Mouse (Mus musculus): ENCODE results near the gene Slc22a17.
"Not testable (repeated sequence)": the region's sequence is repeated elsewhere in the genome, so short reads cannot be mapped to it uniquely, and the experiment has no call there.

The Slc22a17 gene

DNA sequence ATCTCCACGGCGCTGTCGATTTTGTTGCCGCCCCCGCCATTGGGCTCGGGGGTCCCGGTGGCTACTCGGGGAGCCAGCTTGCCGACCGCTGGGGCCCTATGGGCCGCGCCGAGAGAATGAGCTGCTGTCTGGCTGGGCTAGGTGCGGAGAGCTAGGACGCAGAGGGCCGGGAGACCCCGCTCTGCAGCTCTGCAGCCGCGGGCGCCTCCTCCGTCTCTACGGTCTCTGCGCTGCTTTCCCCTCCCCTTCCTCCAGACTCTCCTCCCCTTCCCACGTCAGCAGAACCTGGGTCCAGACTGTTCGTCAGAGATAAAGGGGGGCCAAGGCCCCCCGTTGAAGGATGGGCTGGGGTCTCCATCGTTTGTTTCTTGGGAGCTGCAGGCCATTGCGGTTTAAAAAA, at the start of gene Slc22a17:
Slc22a17 (minus strand) TSS at position 247 of the 400 bp plus-strand sequence.
- CTCF ChIA-PET, result interaction anchor here in 2 of 4 experiments (1.1 to 1.5 kb wide), 2 partner anchors 13 to 27 kb away, joined by 3 to 4 read pairs; partner anchors contain the start of gene Efs (in 1 of the 2)
- POLR2A ChIA-PET, result interaction anchor here (0.6 to 2.9 kb wide), 25 partner anchors 8 to 808 kb away, joined by 3 to 29 read pairs (median 4); partner anchors contain the start of genes Efs (in 3 of the 4), Bcl2l2 (in 1 of the 4), Gm20521 (in 1 of the 4) and Ngdn (in 1 of the 4)

DNA sequence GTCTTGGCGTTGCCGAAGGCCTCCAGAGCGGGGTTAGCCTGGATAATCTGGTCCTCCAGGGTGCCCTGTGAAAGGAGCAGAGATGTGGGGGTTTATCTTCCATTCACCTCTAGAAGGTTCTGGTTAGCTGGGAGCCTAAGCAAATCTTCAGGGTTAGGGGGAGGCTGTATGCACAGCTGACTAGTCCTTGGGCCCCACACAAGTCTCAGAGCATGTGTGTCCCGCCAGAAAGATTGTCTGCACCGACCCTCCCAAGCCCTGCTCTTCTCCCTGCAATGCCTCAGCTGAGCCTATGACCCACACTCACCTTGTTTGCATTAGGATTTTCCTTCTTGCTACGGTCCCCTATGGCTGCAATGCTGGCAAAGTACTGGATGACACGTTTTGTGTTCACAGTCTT, 49.8 kb upstream of the Slc22a17 start:
- ChIA-PET POLR2A (no interaction called here), CTCF (interaction anchor here in 1 of 4 experiments (1.0 kb wide), 1 partner anchor 175 kb away, joined by 6 read pairs; no protein-coding TSS in a partner anchor)

DNA sequence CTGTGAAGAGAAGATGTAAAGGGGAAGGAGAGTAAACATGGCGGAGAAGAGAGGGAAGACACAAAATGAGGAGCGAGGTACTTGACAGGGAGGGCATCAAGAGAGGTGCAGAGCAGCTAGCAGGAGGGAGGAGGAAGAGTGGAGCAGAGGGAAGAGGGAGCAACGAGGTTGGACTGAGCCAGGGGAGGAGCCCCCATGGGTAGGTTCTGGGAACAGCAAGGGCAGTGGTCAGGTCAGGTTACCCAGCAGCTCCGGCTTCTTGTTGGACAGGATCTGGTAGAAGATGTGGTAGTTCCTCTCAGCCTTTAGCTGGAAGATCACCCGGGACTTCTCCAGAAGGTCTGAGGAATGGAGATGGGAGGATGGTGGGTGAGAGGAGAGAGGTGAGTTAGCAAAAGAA, 48.6 kb upstream of the Slc22a17 start:
- CTCF ChIA-PET, result interaction anchor here in 1 of 4 experiments (1.0 kb wide), 1 partner anchor 174 kb away, joined by 6 read pairs; no protein-coding TSS in a partner anchor
- POLR2A ChIA-PET, result no interaction called here

DNA sequence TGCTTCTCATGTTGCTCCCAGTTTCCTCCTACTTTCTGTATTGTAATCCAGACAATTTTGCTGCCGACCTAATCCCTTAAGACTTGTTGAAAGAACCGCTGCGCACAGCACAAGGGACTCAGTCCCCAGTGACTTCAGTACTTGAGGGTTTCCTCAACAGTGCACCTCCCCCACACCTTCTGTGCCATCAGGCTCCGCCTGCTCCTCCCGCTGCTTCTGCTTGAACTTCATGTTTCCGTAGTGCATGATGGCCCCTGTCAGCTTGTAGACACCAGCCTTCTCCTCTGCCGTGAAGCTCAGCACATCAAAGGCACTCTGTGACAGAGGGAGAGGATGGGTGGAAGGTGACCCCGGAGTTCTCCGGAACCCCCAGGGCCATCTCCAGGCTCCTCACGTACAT, 47.8 kb upstream of the Slc22a17 start:
- CTCF ChIA-PET, result interaction anchor here in 2 of 4 experiments (0.6 kb wide), 2 partner anchors 160 to 771 kb away, joined by 3 read pairs; no protein-coding TSS in a partner anchor
- POLR2A ChIA-PET, result interaction anchor here in 2 of 4 experiments (0.7 kb wide), 2 partner anchors 15 to 54 kb away, joined by 4 to 9 read pairs; partner anchors contain the start of gene Ngdn (in 1 of the 2)

DNA sequence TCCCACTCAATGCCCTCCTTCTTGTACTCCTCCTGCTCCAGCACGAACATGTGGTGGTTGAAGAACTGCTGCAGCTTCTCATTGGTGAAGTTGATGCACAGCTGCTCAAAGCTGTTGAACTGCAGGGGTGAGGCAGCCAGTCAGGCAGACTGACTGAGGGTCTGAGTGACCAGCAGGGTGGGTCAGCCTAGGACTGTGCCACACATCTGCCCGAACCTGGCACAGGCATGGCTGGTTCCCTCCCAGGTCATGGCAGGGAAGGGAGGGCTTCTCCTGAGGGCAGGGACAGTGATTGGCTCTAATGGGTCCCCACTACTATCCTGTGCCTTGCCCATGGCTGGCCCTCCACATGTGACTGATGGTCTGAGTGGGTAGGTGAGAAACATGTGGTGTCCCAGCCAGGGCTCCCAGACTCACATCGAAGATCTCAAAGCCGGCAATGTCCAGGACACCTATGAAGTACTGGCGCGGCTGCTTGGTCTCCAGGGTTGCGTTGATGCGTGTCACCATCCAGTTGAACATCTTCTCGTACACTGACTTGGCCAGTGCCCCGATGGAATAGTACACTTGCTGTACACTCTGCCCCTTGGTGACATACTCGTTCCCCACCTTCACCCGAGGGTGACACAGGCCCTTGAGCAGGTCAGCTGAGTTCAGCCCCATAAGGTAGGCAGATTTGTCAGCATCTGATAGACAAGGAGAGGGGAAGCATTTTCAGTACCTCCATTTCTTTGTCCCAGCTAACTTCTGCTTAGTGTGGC, 47.1 kb upstream of the Slc22a17 start:
- POLR2A ChIA-PET, result not testable (repeated sequence)
- CTCF ChIA-PET, result interaction anchor here in 1 of 4 experiments (1.7 kb wide), 1 partner anchor 20 kb away, joined by 3 read pairs; no protein-coding TSS in a partner anchor

DNA sequence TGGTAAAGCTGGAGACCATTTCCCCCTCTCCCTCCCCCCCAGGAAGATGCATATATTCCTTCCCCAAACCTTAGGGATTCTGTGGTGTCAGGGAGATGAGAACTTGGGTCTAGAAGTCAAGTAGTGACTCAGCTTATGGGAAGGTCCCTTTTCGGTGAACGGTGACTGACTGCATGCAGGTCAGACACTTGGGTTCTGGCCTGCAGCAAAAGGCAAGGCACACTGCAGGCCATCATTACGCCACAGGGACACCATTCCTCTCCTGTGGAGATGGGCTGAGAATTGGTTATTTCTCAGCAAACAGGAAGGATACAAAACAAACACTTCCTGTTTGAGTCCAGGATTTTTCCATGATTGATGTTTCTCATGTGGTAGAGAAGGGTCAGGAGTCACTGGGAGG, 46.3 kb upstream of the Slc22a17 start:
- ChIA-PET POLR2A (no interaction called here), CTCF (interaction anchor here in 1 of 4 experiments (1.7 kb wide), 1 partner anchor 19 kb away, joined by 3 read pairs; no protein-coding TSS in a partner anchor)

DNA sequence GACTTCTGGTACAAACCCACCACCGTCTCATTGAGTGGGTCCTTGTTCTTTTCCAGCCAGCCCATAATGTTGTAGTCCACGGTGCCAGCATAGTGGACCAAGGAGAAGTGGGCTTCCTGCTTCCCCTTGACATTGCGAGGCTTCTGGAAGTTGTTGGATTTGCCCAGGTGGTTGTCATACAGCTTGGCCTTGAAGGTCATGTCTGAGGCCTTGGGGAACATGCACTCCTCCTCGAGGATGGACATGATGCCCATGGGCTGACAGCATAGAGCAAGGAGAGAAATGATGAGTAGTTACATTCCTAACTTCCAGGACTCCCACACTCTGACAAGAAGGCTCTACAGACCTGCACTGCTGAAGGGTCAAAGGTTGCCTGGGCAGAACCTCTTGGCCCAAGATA, 45.6 kb upstream of the Slc22a17 start:
- POLR2A ChIA-PET, result no interaction called here
- CTCF ChIA-PET, result interaction anchor here in 1 of 4 experiments (1.7 kb wide), 1 partner anchor 19 kb away, joined by 3 read pairs; no protein-coding TSS in a partner anchor

DNA sequence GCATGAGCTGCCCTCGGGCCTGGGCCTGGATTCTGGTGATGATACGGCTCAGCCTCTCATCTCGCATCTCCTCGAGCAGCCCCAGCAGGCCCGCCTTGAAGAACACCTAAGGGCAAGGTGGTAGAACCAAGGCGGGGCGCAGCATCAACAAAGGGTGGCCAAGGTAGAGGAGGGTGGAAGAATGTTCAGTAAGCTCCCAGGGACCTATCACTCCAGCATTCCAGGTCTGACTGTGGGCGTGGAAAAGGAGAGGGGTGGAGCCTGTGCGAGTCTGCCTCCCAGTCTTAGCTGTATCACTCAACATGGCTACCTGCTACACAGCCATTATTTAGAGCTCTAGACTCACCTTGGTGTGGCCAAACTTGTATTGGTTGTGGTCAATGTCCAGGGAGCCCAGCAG, 43.6 kb upstream of the Slc22a17 start:
- POLR2A ChIA-PET, result interaction anchor here in 3 of 4 experiments (0.6 to 1.4 kb wide), 9 partner anchors 26 to 535 kb away, joined by 3 to 5 read pairs (median 3); partner anchors contain the start of genes Ngdn (in 2 of the 3) and Efs (in 1 of the 3)
- CTCF ChIA-PET, result interaction anchor here in 3 of 4 experiments (1.0 to 1.9 kb wide), 7 partner anchors 17 to 192 kb away, joined by 3 to 7 read pairs (median 4); partner anchors contain the start of gene Ngdn (in 1 of the 3)

DNA sequence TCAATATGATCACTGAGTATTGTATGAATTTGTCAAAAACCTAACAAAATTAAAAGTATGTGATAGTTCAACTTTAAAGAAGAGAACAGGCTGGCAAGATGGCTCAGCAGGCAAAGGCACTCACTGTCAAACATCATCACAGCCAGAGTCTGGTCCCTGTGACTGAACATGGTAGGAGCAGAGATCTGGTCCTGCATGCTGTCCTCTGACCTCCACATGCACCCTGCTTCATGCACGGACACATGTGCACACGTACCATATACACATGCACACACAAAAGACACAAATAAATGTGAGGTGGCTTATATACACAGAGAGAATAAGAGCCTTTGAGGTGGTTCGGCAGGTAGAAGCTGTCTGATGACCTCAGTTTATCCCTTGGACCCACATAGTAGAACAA, 42.5 kb upstream of the Slc22a17 start:
- ChIA-PET CTCF (interaction anchor here in 2 of 4 experiments (1.1 to 1.4 kb wide), 3 partner anchors 16 to 193 kb away, joined by 4 to 5 read pairs (median 5); no protein-coding TSS in a partner anchor), POLR2A (interaction anchor here in 1 of 4 experiments (1.4 kb wide), 1 partner anchor 26 kb away, joined by 3 read pairs; no protein-coding TSS in a partner anchor)

DNA sequence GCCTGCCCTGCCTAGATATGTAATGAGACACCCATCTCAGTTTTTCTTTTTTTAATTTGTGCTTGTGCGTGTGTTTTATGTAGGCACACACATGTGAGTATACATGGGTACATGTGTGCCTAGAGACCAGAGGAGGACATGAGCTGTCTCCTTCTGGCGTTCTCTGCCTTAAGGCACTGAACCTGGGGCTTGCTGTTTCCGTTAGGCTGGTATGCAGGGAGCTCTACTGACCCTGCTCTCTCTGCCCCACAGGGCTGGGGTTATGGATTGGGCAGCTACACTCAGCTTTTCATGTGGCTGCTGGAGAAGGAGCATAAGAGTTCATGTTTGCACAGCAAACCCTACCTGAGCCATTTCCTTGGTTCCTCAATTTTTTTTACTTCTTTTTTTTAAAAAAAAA, 41.5 kb upstream of the Slc22a17 start:
- CTCF ChIA-PET, result no interaction called here
- POLR2A ChIA-PET, result interaction anchor here in 3 of 4 experiments (0.6 to 1.7 kb wide), 4 partner anchors 27 to 407 kb away, joined by 3 to 5 read pairs (median 4); partner anchors contain the start of gene Slc22a17 (in 1 of the 3)

DNA sequence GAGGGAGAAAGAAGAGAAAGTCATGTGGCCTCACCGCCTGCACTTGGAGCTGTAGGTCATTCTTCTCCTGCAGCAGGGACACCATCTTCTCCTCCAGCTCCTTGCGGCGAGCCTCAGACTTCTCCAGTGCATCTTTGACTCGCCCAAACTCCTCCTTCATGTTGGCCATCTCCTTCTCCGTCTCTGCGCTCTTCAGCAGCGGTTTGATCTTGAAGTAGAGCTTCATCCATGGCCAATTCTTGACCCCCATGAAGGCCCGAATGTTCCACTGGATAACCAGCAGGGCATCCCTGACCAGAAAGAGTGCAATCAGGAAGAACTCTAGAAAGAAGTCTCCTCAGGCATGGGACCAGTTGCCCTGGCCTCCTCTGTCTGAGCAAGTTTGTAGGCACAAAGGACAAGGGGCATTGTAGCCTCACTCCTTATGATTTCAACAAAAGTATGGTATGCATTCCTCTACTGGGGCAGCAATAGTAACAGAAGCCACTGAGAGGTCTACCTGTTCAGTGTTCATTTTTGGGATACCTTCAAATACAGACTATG, 40.8 kb upstream of the Slc22a17 start:
- ChIA-PET CTCF (no interaction called here), POLR2A (interaction anchor here (0.6 to 1.7 kb wide), 4 partner anchors 15 to 114 kb away, joined by 3 to 5 read pairs (median 4); partner anchors contain the start of gene Slc22a17 (in 1 of the 4))

DNA sequence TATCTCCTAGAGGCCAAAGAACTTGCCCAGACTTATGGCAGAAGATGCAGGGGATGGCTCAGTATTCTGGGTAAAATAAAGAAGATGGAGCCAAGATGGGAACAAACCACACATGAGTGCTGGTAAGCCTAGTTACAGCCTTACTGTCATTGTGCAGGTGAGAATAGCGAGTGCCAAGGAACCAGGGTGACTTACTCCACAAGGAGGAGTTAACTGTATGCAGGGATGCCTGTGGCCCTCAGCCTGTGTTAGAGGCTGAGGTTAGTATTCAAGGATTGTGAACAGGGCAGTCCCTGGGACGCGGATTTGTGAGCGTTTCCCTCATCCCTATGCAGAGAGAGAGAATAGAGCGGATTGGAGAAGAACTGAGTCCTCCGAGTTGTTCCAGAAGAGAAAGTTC, 38.7 kb upstream of the Slc22a17 start:
- CTCF ChIA-PET, result interaction anchor here in 1 of 4 experiments (3.6 kb wide), 1 partner anchor 12 kb away, joined by 17 read pairs; no protein-coding TSS in a partner anchor
- POLR2A ChIA-PET, result interaction anchor here in 1 of 4 experiments (0.7 kb wide), 1 partner anchor 63 kb away, joined by 4 read pairs; no protein-coding TSS in a partner anchor

DNA sequence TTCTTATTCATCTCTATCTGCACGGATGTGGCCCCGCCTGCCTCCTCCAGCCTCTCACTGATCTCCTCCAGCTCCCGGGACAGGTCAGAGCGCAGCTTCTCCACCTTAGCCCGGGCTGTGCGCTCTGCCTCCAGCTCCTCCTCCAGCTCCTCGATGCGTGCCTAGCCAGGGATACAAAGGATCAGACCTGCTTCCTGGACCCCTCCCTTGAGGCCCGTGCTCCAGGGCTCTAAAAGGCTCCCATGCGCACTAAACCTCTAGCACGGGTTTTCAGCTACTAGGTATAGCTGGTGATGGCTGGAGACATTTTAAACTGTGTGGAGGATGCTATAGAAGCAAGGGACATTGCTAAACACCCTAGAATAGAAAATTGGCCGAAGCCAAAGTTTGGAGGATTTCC, 37.6 kb upstream of the Slc22a17 start:
- ChIA-PET POLR2A (interaction anchor here in 2 of 4 experiments (0.7 to 1.8 kb wide), 4 partner anchors 11 to 29 kb away, joined by 3 to 4 read pairs (median 4); no protein-coding TSS in a partner anchor), CTCF (interaction anchor here in 1 of 4 experiments (3.6 kb wide), 1 partner anchor 11 kb away, joined by 17 read pairs; no protein-coding TSS in a partner anchor)

DNA sequence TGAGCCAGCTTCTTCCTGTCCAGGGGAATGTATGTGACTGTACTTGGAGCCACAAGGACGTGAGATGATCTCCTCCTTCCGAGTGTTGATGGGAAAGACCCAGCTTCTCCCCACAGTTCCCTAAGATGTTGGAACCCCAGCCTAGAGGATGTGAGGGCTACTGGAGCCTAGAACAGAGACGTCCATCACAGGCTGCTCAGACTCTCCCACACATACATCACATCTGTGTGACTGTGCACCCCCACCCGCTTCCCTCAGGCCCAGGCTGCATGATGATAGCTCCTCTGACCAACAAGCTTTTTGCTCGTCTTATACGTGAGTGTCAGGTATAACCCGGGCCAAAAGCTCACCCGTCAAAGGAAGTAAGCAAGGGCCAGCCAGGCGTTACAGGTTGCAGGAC, 35.8 kb upstream of the Slc22a17 start:
- ChIA-PET CTCF (interaction anchor here (0.9 to 3.6 kb wide), 7 partner anchors 9 to 163 kb away, joined by 3 to 17 read pairs (median 4); partner anchors contain the start of gene Ngdn (in 1 of the 4)), POLR2A (interaction anchor here in 3 of 4 experiments (0.6 to 2.4 kb wide), 6 partner anchors 17 to 46 kb away, joined by 3 to 8 read pairs (median 5); partner anchors contain the start of gene Efs (in 1 of the 3))

DNA sequence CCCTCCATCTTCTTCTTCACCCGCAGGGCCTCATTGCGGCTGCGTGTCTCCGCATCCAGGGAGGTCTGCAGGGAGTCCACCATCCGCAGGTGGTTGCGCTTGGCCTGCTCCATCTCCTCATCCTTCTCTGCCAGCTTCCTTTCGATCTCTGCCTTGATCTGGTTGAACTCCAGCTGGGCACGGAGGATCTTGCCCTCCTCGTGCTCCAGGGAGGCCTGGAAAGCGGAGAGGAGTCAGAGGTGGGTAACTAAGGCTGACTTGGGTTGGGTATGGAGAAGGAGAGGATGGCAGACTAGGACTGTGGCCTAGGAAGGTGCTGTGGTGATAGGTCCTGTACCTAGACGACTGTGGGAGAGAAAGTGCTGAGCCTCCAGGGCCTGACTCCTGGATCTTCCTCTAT, 34.1 kb upstream of the Slc22a17 start:
- POLR2A ChIA-PET, CTCF ChIA-PET: not testable (repeated sequence)

DNA sequence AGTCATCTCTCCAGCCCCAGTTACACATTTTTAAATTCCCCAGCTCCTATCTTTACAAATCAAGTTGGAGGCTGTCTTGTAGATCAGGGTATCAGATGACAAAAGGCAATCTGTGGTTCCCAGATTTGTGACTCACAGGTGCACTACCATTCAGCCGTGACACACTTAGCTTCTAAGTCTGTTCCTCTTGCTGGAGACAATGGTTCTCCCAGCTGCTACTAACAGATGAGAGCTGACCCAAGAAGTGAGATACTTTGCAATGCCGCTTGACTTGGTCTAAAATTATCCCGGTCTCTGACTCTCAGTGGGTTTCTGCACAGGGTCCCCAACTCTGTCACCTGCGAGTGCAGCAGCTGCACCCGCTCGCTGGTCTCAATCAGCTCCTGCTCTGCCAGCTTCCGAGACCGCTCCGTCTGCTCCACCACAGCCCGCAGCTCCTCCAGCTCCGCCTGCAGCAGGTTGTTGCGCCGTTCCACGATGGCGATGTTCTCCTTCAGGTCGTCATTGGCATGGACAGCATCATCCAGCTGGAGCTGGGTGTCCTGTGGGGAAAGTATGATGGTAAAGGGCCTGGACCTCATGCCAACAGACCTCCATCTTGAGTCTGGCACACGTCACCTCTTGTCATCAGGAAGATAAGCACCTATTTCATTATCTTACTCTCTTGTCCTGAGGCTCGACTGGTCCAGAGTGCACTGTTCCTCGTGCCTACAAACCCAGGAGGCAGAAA, 33.2 kb upstream of the Slc22a17 start:
- POLR2A ChIA-PET, result interaction anchor here in 3 of 4 experiments (0.6 to 1.0 kb wide), 4 partner anchors 13 to 52 kb away, joined by 3 to 7 read pairs (median 4); no protein-coding TSS in a partner anchor
- CTCF ChIA-PET, result interaction anchor here in 3 of 4 experiments (0.6 to 1.3 kb wide), 3 partner anchors 36 to 759 kb away, joined by 3 to 4 read pairs (median 3); partner anchors contain the start of gene Ngdn (in 1 of the 3)

DNA sequence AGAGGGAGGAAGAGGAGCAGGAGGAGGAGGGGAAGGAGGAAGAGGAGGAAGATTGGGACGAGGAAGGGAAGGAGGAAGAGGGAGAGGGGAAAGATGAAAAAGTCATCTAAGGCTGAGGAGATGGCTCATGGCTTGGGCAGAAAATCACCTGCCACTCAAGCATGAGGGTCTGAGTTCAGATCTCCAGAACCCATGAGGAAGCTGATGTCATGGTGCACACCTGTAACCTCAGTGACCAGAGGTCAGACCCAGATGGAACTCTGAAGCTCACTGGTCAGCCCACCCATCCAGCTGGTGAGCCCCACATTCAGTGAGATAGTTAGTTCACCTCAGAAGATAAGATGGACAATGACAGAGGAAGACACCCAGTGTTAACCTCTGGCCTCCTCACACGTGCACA, 32.0 kb upstream of the Slc22a17 start:
- CTCF ChIA-PET, result no interaction called here
- POLR2A ChIA-PET, result interaction anchor here in 1 of 4 experiments (1.6 kb wide), 1 partner anchor 28 kb away, joined by 19 read pairs; no protein-coding TSS in a partner anchor

DNA sequence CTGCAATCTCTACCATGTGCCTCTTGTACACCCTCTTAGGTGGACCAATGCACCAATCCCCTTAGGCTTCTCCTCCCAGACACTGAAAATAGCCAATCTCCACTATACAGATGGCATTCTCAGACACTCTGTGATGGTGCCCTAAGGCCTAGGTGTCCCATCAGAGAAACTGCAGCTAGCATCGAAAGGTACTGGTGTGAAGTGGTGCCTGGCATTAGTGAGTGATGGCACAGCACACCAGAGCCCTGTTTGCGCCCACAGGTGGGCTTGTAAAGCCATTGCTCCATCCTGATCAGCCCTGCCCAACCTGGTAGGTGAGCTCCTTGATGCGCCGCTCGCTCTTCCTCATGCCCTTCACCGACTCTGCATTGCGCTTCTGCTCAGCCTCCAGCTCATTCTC, 31.0 kb upstream of the Slc22a17 start:
- ChIA-PET POLR2A (interaction anchor here in 3 of 4 experiments (0.7 to 1.6 kb wide), 3 partner anchors 28 to 29 kb away, joined by 8 to 19 read pairs (median 8); no protein-coding TSS in a partner anchor), CTCF (interaction anchor here in 1 of 4 experiments (0.7 kb wide), 1 partner anchor 29 kb away, joined by 16 read pairs; no protein-coding TSS in a partner anchor)
